Mouse (Mus musculus) heart, adult 8-10 months (tissue): ENCODE measurements around the gene Zglp1. TPM values are rescaled to one million over a fixed set of nuclear protein-coding genes. Genes with fewer than 3 reads are reported as not detected.
"Not testable (repeated sequence)": the region's sequence is repeated elsewhere in the genome, so short reads cannot be mapped to it uniquely, and the experiment has no call there.

Source experiments
- DNase-seq: peaks from one replicate; pipeline ENCODE4 v3.0.0; 2022; ENCODE audit warnings: low spot score
- total RNA-seq, 4 experiments: library from RNA; stranded (reverse); gene quantifications; 2 replicates each; pipeline ENCODE4 v1.2.4; 2022

The Zglp1 gene
- total RNA-seq, 4 experiments from 2014 or later = not detected

DNA sequence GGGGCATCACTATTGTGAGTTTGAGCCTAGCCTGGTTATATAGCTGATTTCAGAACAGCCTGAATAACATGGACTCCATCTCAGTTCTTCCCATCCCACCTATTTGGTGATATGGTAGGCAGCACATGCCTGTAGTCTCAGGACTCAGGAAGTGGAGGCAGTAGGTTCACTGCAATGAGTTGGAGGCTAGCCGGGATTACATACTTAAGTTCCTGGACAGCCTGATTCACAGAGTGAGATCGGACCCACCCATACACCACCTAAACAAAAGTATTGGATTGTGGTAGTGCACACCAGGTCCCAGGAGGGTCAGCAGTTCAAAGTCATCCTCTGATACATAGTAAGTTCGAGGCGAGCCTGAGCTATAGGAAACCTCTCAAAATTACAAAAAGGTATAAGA is 5.7 kb upstream of the Zglp1 start:
- no peak for DNase-seq

DNA sequence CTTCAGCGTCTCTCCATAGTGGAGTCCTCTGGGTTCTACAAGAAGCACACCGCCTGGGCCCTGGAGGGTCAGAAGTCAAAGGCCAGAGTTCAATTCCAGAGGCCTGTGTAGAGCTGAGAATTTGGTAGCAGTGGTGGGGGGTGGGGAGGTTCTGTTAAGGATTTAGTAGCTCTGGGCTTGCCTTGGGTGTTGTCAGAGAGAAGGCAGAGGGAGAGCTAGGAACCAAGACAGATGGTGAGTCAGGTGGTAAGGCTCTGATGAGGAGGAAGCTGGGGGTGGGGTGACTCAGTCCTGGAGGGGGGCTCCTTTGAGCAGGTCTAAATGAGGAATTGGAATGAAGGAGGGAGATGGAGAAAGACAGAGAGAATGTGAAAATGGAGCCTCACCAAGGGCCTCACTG is 4.0 kb downstream of the Zglp1 start:
- DNase-seq = no peak

DNA sequence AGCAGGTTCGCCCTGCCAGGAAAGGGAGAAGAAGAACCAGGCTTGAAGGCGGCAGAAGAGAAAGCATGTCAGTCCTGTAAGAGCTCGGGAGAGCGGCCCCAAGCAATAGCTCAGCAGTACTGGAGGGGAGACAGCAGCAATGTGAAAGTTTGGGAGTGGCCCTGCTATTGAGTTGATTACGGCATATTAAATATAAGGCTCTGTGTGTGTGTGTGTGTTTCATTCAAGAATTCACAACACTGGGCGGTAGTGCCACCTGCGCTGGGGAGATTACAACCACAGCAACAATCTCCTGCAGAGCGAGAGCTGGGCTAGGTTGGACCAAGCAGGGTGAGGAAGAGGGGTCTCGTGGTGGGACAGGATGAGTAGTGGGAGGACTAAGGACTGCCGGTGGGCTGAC is 15.3 kb downstream of the Zglp1 start:
- no peak for DNase-seq

DNA sequence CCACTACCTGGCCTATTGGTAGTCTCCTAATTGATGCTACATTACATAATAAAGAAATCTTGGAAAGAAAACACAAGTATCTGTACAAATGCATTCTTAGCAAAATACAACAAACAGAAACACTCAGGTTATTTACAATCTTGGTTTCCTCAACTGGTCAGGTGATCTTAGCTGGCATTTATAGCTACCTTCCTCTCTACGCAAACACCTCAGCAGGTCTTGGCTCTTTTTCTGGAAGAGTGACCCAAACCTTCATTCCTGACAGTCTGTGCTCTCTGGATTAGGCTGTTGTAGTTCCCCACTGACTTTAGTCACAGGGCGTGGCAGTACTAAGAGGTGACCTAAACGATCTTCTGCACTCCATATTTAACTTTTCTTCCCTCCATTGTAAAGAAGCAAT is 21.7 kb downstream of the Zglp1 start:
- DNase-seq = no peak

DNA sequence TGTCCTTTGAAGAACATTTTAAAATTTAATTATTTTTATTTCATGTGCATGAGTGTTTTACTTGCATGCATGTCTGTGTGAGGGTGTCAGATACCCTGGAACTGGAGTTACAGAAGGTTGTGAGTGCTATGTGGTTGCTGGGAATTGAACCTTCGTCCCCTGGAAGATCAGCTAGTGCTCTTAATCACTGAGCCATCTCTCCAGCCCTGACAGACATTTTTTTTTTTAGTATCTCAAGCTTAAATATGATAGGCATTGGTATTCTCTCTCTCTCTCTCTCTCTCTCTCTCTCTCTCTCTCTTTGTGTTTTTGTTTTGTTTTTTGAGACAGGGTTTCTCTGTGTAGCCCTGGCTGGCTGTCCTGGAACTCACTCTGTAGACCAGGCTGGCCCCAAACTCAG is 22.1 kb downstream of the Zglp1 start:
- not testable (repeated sequence) for DNase-seq

DNA sequence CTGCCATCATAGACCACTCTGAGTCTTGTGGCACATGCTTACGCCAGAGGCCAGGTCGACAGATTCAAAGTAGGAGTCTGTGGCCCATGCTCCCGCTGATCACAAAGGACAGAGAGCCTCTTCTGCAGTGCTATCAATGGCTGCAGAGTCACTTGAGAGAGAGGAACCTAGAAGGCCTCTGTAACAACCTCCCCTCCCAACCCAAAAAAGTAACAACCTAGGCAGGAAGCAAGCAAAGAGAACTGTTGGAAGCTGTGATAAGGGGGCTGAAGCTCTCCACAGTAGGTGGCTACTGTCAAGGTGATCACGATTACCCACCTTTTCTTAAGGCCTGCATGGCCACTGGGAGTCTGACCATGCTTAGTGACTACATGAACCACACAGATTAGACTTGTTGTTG is 23.3 kb downstream of the Zglp1 start:
- no peak for DNase-seq

DNA sequence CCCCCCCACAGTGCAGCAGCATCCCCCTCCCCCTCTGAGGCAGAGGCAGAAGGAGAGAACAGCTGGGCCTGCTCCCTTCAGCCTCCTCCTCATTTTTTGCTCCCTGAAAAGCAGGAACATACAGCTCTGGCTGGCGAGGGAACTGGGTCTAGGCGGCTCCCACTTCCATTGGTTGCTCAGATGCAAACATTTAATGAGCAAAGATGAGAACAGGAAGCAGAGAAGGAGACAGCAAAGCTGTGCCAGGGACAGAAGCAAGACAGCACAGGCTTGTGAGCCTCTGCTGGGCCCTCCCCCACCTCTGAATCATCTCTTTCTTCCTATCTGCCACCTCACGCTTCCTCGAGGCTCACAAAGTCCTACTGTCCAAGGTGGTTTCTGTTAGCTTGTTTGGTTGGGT is 25.6 kb downstream of the Zglp1 start:
- no peak for DNase-seq

DNA sequence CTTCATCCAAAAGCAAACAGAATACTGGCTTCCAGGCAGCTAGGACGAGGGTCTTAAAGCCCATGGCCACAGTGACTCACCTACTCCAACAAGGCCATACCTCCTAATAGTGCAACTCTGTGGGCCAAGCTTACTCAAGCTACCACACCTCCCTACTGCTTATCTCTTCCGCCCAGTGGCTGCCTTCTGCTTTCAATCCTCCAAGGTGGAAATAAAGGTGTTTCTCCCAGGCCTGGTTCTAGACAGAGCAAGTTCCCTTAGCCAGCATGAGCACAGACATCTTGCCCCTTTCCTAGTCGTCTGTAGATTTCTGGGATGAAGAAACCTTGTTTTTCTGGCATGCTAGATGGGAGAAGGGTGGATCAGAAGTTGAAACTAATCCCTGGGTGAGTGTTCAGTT is 27.1 kb downstream of the Zglp1 start:
- no peak for DNase-seq

DNA sequence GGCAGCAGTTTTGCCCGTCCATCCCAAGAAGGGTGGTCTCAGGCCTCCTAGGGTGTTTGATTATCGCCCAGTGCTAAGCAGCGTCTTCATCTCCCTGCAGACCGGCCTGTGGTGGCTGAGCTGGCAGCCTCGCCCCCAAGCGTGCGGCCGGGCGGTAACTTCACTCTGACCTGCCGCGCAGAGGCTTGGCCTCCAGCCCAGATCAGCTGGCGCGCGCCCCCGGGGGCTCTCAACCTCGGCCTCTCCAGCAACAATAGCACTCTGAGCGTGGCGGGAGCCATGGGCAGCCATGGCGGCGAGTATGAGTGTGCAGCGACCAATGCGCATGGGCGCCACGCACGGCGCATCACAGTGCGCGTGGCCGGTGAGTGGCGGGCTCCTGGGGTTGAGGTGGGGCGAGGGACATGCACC is 29.4 kb downstream of the Zglp1 start:
- DNase-seq = no peak

DNA sequence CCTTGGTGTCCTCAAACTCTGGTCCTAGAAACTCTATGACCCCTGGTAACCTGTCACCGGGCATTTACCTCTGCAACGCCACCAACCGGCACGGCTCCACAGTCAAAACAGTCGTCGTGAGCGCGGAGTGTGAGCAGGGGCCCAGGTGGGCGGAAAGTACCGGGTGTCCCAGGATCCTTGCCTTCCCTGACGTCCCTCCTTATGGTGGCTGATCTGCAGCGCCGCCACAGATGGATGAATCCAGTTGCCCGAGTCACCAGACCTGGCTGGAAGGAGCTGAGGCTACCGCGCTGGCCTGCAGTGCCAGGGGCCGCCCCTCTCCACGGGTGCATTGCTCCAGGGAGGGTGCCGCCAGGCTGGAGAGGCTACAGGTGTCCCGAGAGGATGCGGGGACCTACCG is 30.2 kb downstream of the Zglp1 start:
- DNase-seq = no peak

DNA sequence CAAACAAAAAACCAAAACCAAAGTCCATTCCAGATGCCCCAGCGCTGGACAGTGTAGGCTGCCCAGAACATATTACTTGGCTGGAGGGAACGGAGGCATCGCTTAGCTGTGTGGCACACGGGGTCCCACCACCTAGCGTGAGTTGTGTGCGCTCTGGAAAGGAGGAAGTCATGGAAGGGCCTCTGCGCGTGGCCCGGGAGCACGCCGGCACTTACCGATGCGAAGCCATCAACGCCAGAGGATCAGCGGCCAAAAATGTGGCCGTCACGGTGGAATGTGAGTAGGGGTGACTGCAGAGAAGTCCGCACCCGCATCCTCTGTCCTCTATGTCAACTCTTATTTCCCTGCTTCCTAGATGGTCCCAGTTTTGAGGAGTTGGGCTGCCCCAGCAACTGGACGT is 30.7 kb downstream of the Zglp1 start:
- no peak for DNase-seq

DNA sequence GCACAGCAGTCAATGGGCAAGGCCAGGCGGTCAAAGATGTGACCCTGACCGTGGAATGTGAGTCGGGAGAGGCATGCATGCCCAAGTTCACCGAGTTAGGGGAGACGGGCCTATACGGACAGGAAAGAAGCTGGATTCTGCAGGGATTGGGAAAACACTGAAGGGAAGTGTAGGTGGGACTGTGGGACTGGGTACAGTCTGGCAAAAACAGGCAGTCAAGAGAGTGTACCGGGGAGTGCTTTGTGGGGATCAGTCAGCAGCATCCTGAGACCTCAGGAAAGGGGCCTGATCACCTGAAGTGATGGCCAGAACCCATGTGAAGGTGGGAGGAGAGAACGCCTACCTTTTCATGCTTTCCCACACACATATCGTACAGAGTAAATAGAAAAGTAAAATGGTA is 31.3 kb downstream of the Zglp1 start:
- DNase-seq = no peak

DNA sequence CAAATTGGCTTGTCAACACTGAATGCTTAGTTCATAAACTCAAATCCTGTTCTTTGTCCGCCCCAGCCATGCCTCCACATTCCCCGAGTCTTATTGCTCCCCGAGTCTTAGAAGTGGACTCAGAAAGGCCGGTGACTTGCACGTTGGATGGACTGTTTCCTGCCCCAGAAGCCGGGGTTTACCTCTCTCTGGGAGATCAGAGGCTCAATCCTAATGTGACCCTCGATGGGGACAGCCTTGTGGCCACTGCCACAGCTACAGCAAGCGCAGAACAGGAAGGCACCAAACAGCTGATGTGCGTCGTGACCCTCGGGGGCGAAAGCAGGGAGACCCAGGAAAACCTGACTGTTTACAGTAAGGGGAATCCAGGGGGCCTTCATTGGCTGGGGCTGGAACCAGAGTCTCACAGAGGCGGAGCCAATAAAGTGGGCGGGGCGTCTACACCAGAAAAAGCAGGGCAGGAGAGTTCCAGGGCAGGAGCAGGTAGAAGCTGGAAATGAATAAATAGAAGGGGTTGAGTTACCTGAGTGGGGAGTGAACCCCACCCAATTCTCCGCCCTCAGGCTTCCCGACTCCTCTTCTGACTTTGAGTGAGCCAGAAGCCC is 32.3 kb downstream of the Zglp1 start:
- no peak for DNase-seq

DNA sequence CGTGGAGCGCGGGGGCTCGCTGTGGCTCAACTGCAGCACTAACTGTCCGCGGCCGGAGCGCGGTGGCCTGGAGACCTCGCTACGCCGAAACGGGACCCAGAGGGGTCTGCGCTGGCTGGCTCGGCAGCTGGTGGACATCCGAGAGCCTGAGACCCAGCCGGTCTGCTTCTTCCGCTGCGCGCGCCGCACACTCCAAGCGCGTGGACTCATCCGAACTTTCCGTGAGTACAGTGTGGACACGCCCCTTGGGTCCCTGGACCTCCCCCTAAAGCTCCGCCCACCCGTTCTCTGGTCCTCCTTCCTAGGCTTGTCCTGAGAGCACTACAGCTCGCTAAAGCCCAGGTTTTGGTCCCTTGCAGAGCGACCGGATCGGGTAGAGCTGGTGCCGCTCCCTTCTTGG is 33.8 kb downstream of the Zglp1 start:
- DNase-seq = peak; percentile 87

DNA sequence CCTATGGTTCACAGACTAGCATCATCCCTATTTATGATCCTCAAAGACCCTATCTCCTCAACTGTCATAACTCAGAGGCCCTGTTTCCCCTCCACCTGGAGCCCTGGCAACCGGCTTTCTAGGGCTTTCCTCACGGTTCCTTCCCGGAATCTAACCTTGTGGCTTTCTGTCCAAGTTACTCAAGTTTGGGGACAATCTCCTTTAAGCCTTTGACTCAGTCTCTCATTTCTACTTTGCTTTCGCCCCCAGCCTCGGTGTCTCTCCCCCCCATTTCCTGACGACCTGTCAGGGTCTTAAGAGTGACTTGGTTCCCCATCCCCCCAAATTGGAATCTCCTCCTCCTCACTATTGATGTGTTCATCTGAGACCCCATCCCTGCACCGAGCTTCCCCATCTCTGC is 34.4 kb downstream of the Zglp1 start:
- DNase-seq = no peak

DNA sequence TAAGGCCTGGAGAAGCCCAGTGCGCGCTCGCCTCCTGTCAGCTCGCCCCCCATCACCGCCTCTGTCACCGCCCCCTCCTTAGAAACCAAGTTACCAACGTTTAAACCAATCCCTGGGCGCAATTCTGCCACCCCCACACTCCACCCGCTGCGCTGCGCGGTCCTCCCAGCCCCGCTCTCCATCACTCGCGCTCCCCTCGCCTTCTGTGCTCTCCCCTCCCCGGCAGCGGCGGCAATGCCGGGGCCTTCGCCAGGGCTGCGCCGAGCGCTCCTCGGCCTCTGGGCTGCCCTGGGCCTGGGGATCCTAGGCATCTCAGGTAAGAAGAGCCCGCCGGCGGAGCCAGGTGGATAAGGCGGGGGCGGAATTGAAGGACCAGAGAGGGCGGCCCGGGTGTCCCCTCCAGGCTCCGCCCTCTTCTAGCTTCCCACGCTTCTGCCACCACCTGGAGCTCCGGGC is 35.0 kb downstream of the Zglp1 start, which contains the start of gene Icam5:
Icam5 (plus strand) TSS at position 178 of the 456 bp plus-strand sequence.
- DNase-seq = no peak

DNA sequence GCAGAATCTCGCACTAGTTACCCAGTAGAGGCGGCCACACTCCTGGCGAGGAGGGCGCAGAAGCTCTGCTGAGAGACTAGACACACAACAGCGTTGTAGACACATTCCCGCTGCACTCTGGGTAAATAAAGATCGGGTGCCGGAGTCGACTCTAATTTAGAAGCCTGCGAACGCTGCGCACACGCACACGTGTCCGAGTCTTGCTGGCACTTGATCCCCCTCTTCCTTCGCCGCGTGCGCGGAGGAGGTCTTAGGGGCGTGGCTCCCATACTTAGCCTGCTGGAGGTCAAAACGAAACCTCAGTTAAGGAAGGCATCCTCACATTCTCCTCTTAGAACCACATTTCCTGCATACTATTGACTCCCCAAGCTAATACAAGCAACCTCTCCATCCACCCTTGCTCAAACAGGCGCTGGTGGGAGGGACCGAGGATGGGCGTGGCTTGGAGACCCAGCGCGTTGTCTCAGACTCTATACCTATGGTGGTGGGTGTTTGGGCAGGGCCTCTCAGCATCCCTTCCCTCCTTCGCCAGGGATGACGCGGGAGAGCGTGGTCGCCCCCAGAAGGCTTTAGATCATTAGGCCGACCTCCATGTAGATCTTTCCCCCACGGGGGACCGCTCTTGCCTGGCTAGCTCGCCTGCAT is 35.5 kb downstream of the Zglp1 start:
- peak; percentile 61 for DNase-seq

DNA sequence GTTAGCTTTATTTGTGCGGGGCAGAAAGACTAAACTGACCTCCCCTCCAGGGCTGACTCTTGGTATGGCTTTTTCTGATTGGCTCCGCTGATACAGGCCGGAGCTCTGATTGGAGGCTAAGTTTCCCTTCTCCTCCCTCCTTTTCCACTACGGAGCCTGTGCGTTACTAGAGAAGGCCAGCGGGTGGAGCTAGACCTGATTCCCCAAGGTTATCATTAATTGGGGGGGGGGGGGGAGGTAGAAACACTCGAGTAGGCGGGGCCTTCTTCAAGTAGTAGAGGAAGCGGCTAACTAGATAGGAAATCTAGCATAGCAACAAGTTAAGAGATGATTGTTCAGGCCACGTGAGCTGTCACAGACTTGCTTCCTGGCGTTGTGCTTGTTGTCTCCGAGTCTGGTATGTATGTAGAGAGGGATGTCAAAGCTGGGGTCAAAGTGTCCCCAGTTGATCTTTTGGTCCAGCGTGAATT is 36.1 kb downstream of the Zglp1 start:
- DNase-seq = peak; percentile 90

DNA sequence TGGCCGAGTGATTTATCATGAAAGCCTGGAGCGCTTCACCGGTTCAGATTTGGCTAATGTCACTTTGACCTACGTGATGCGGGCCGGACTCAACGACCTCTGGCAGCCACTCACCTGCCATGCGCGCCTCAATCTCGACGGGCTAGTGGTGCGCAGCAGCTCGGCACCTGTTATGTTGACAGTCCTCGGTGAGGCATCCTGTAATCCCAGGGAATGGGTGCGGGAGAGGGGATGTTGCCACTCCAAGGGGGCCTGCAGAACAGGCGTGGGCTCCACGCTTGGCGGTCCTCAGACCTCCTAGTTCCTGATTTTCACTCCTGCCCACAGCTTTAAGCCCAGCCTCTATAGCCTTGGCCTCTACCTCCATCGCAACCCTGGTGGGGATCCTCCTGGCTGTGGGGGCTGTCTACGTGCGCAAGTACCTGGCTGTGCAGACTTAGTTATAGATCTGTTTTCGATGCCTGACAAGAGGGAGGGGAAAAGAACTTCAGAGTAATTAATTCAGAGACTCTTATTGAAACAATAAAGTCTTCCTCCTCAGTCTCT is 36.8 kb downstream of the Zglp1 start:
- no peak for DNase-seq

DNA sequence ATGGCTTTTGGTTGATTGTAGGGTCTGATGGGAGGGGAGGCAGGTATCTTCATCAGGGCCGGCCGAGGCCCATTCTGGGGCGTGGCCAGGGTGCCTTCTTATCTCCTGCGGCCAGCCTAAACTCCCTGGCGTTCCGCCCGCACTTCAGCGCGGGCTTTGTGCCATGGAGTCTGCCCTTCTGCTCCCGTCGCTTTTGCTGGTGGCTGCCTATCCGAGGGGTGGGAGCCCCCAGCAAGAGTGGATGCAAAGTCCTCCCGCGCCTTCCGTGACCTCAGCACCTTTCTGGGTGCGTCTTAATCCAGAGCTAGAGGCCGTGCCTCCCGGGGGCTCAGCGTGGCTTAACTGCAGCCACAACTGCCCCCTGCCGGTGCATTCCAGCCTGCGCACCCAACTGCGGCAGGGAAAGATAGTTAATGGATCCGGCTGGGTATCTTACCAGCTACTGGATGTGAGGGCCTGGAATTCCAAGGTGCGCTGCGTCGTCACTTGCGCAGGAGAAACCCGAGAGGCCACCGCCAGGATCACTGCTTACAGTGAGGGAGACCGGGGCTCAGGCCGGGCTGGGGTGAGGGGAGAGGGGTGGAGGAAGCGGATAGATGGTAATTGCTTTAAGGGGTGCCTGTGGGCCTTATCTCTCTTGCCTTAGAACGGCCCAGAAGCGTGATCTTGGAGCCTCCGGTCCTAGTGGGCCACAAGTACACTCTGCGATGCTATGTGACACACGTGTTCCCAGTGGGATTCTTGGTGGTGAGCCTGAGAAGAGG is 37.4 kb downstream of the Zglp1 start, which contains the start of gene Icam4:
Icam4 (plus strand) TSS at position 83 of the 764 bp plus-strand sequence.
- peak; percentile 81 for DNase-seq

DNA sequence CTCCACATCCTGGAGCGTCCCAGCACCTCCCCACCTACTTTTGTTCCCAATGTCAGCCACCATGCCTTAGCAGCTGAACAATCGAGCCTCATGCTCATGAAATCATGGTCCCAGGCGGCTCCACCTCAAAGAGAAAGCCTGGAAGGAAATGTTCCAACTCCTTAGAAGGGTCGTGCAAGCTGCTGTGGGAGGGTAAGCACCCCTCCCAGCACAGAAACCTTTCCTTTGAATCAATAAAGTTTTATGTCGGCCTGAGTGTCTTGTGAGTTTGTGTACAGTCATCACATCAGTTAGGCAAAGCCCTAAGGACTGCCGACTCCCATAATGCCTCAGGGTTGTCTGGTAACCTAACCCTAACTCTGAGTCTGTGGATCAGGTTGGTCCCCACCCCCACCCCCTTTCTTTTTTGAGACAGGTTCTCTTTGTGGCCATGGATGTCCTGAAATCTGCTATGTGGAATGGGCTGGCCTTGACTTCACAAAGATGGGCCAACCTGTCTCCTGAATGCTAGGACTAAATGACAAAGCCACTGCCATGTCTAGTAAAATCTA is 38.3 kb downstream of the Zglp1 start:
- DNase-seq = no peak

DNA sequence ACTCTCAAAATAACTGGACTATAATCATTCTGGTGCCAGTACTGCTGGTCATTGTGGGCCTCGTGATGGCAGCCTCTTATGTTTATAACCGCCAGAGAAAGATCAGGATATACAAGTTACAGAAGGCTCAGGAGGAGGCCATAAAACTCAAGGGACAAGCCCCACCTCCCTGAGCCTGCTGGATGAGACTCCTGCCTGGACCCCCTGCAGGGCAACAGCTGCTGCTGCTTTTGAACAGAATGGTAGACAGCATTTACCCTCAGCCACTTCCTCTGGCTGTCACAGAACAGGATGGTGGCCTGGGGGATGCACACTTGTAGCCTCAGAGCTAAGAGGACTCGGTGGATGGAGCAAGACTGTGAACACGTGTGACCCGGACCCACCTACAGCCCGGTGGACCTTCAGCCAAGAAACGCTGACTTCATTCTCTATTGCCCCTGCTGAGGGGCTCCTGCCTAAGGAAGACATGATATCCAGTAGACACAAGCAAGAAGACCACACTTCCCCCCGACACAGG is 39.1 kb downstream of the Zglp1 start:
- DNase-seq = no peak
